Mouse (Mus musculus): ENCODE data around the gene Ugt1a6a. TPM values are rescaled to one million over a fixed set of nuclear protein-coding genes. Genes with fewer than 3 reads are reported as not detected.
"Not testable (repeated sequence)": the region's sequence is repeated elsewhere in the genome, so short reads cannot be mapped to it uniquely, and the experiment has no call there.

The Ugt1a6a gene
- polyA plus RNA-seq, 1 experiment from 2014 or later: 0.48 TPM

GRCm38 (mm10) chr1:88103019-88103418, 31.6 kb upstream of the Ugt1a6a start, which contains the start of gene Ugt1a6b:
Gene Ugt1a6b (plus strand): TSS chr1:88103252.
- not testable (repeated sequence) for H3K4me3 ChIP-seq (ENCODE audit: low read depth, low read length); DNase-seq (ENCODE audit: low spot score); H3K4me1 ChIP-seq (ENCODE audit: control insufficient read depth, insufficient read depth, low read length); H3K27me3 ChIP-seq (ENCODE audit: control insufficient read depth, insufficient read depth, low read length); H3K9ac ChIP-seq (replicated peaks; ENCODE audit: low read length); H3K9me3 ChIP-seq (replicated peaks; ENCODE audit: control insufficient read depth, low read length); H3K27ac ChIP-seq (replicated peaks; ENCODE audit: low read depth, low read length); ATAC-seq (replicated peaks; ENCODE audit: insufficient number of reproducible peaks, low FRiP score, low TSS enrichment, low read depth); H3K36me3 ChIP-seq (replicated peaks; ENCODE audit: control insufficient read depth, insufficient read depth, low read depth, low read length); H3K4me2 ChIP-seq (ENCODE audit: low read depth, low read length)
- WGBS: 69% methylated on average over 3 of the region's 3 CpGs

DNA sequence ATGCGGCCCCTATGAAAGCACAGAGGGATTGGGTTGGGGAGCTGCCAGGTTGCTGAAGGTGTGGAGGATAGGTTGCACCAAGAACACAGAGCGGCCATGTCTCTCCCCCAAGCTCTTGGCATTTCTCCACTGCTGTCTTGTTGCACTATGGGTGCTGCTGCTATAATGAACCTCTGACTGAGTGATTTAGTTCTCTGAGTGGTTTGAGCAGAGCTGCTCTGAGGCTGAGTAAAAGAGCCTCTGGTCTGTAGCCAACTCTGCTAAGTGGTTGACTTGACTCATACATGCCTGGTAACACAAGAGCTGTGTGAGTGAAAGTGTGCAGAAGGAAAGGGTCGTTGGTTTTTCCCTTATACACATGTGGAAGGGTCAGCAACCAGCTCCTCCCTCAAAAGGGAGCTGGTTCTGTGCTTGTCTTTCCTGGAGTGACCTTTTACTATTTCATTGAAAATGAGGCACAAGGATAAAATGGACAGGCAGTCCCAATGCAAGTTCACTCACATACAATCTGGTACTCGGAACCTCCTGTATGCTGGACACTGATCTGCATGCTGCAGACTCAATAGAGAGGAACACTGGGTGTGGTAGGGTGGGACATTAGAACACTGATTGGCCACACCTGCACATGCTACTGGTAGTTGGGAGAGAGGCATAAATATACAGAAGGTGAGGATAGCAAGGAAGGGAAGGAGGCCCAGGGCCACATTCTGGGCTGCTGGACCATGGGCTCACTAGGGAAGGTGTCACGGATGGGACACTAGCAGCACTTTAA, 30.7 kb upstream of the Ugt1a6a start:
- not testable (repeated sequence) for H3K27ac ChIP-seq (replicated peaks; ENCODE audit: low read depth, low read length); H3K4me2 ChIP-seq (ENCODE audit: low read depth, low read length); H3K27me3 ChIP-seq (ENCODE audit: control insufficient read depth, insufficient read depth, low read length); DNase-seq (ENCODE audit: low spot score); H3K9ac ChIP-seq (replicated peaks; ENCODE audit: low read length); H3K36me3 ChIP-seq (replicated peaks; ENCODE audit: control insufficient read depth, insufficient read depth, low read depth, low read length); H3K4me3 ChIP-seq (ENCODE audit: low read depth, low read length); H3K9me3 ChIP-seq (replicated peaks; ENCODE audit: control insufficient read depth, low read length); H3K4me1 ChIP-seq (ENCODE audit: control insufficient read depth, insufficient read depth, low read length); ATAC-seq (replicated peaks; ENCODE audit: insufficient number of reproducible peaks, low FRiP score, low TSS enrichment, low read depth)
- 81% methylated on average over 4 of the region's 5 CpGs for whole genome bisulfite sequencing

DNA sequence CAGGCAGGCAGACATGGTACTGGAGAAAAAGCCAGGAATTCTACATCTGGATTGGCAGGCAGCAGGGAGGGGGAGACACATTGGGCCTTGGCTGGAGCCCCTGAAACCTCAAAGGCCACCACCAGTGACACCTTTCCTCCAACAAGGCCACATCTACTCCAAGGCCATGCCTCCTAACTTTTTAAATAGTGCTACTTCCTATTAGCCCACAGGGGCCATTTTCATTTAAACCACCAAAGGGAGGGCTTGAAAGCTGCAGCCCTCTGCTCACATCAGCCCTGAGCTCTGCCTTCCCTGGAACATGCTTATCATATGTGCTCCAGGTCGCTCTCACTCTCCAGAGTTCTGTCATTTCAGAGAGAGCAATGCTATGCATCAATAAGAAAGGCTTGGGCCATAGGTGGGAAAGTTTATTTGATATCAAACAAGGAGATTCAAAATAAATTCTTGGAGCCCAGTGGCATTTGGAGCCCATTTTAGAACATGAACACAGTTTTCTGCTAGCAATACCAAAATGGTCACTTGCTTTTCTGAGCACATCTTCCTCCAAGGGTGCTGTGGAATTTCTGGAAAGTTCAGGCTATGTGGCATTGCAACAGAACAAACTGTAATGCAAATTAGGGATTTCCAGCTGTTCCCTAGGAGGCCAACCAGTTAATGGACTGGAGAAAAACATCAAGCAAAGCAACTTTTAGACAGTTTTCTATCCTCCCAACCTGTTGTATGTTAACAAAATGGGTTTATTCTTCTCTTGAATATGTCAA, 29.8 kb upstream of the Ugt1a6a start:
- WGBS: 92% methylated on average over 1 of the region's 1 CpGs
- no peak for DNase-seq (ENCODE audit: low spot score)
- H3K27me3 ChIP-seq (ENCODE audit: control insufficient read depth, insufficient read depth, low read length): no peaks in the 10 kb centered on the region
- no peak overlapping the region for H3K4me3 ChIP-seq (ENCODE audit: low read depth, low read length)
- H3K9me3 ChIP-seq (replicated peaks; ENCODE audit: control insufficient read depth, low read length): no peaks in the 10 kb centered on the region
- no peak overlapping the region for H3K4me2 ChIP-seq (ENCODE audit: low read depth, low read length)
- no peak for ATAC-seq (replicated peaks; ENCODE audit: insufficient number of reproducible peaks, low FRiP score, low TSS enrichment, low read depth)
- no peak overlapping the region for H3K9ac ChIP-seq (replicated peaks; ENCODE audit: low read length)
- no peaks in the 10 kb centered on the region for H3K36me3 ChIP-seq (replicated peaks; ENCODE audit: control insufficient read depth, insufficient read depth, low read depth, low read length)
- no peaks in the 10 kb centered on the region for H3K4me1 ChIP-seq (ENCODE audit: control insufficient read depth, insufficient read depth, low read length)
- H3K27ac ChIP-seq (replicated peaks; ENCODE audit: low read depth, low read length): no peak overlapping the region

GRCm38 (mm10) chr1:88105656-88106055, 29.0 kb upstream of the Ugt1a6a start:
- no peaks in the 10 kb centered on the region for H3K27me3 ChIP-seq (ENCODE audit: control insufficient read depth, insufficient read depth, low read length)
- 61% methylated on average over 2 of the region's 2 CpGs for WGBS

GRCm38 (mm10) chr1:88109027-88109557, 25.5 kb upstream of the Ugt1a6a start:
- H3K4me1 ChIP-seq (ENCODE audit: control insufficient read depth, insufficient read depth, low read length); H3K9me3 ChIP-seq (replicated peaks; ENCODE audit: control insufficient read depth, low read length); H3K4me2 ChIP-seq (ENCODE audit: low read depth, low read length); H3K36me3 ChIP-seq (replicated peaks; ENCODE audit: control insufficient read depth, insufficient read depth, low read depth, low read length); H3K9ac ChIP-seq (replicated peaks; ENCODE audit: low read length); ATAC-seq (replicated peaks; ENCODE audit: insufficient number of reproducible peaks, low FRiP score, low TSS enrichment, low read depth); H3K4me3 ChIP-seq (ENCODE audit: low read depth, low read length); H3K27me3 ChIP-seq (ENCODE audit: control insufficient read depth, insufficient read depth, low read length); H3K27ac ChIP-seq (replicated peaks; ENCODE audit: low read depth, low read length); DNase-seq (ENCODE audit: low spot score): not testable (repeated sequence)
- 91% methylated on average over 2 of the region's 2 CpGs for WGBS

More at GRCm38 (mm10) chr1:88105656-88106055, 29.0 kb upstream of the Ugt1a6a start:
- no peak overlapping the region for H3K9ac ChIP-seq (replicated peaks; ENCODE audit: low read length)
- no peak for DNase-seq (ENCODE audit: low spot score)
- no peak overlapping the region for H3K27ac ChIP-seq (replicated peaks; ENCODE audit: low read depth, low read length)
- no peaks in the 10 kb centered on the region for H3K9me3 ChIP-seq (replicated peaks; ENCODE audit: control insufficient read depth, low read length)
- no peaks in the 10 kb centered on the region for H3K36me3 ChIP-seq (replicated peaks; ENCODE audit: control insufficient read depth, insufficient read depth, low read depth, low read length)
- ATAC-seq (replicated peaks; ENCODE audit: insufficient number of reproducible peaks, low FRiP score, low TSS enrichment, low read depth): no peak
- no peaks in the 10 kb centered on the region for H3K4me1 ChIP-seq (ENCODE audit: control insufficient read depth, insufficient read depth, low read length)
- no peak overlapping the region for H3K4me3 ChIP-seq (ENCODE audit: low read depth, low read length)
- H3K4me2 ChIP-seq (ENCODE audit: low read depth, low read length): no peak overlapping the region

DNA sequence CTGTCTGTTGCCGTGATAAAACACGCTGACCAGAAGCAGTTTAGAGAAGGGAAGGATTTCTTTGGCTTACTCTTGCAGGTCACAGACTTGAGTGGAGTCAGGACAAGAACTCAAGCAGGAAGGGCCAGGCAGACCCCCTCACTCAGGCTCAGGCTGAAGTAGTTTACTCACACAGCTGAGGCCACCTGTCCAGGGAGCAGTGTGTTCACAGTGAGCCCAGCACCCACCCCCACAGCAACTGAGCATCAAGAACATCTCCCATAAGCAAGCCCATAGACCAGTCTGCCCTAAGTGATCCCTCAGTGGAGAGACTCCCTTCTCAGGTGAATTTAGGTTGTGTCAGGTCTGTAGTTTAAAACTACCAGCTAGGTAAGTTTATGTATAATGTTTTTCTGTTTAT, 25.0 kb upstream of the Ugt1a6a start:
- DNase-seq (ENCODE audit: low spot score); ATAC-seq (replicated peaks; ENCODE audit: insufficient number of reproducible peaks, low FRiP score, low TSS enrichment, low read depth); H3K4me2 ChIP-seq (ENCODE audit: low read depth, low read length); H3K9me3 ChIP-seq (replicated peaks; ENCODE audit: control insufficient read depth, low read length); H3K4me3 ChIP-seq (ENCODE audit: low read depth, low read length); H3K27ac ChIP-seq (replicated peaks; ENCODE audit: low read depth, low read length); H3K36me3 ChIP-seq (replicated peaks; ENCODE audit: control insufficient read depth, insufficient read depth, low read depth, low read length); H3K9ac ChIP-seq (replicated peaks; ENCODE audit: low read length); H3K4me1 ChIP-seq (ENCODE audit: control insufficient read depth, insufficient read depth, low read length); H3K27me3 ChIP-seq (ENCODE audit: control insufficient read depth, insufficient read depth, low read length): not testable (repeated sequence)
- WGBS: 75% methylated on average over 2 of the region's 2 CpGs

DNA sequence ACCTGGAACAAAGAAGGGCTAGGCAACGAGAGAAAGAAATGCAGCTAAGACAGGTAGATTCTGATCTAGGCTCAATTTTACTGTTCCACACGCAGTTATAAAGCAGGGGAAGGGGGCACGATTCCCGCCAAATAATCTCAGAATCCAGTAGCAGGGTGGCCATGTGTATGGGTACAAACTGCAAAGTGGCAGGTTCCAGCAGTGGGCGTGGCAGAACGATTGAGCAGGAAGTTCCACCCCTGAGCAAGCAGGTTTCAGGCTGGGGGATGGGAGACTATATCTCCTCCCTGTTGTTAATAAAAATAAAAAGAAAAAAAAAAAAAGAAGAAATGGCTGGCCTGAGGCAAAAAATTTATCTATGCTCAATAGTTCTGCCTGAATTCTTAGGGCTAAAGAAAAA, 21.8 kb upstream of the Ugt1a6a start:
- not testable (repeated sequence) for H3K9ac ChIP-seq (replicated peaks; ENCODE audit: low read length); H3K36me3 ChIP-seq (replicated peaks; ENCODE audit: control insufficient read depth, insufficient read depth, low read depth, low read length); DNase-seq (ENCODE audit: low spot score); H3K4me1 ChIP-seq (ENCODE audit: control insufficient read depth, insufficient read depth, low read length); H3K4me3 ChIP-seq (ENCODE audit: low read depth, low read length); ATAC-seq (replicated peaks; ENCODE audit: insufficient number of reproducible peaks, low FRiP score, low TSS enrichment, low read depth); H3K9me3 ChIP-seq (replicated peaks; ENCODE audit: control insufficient read depth, low read length); H3K27me3 ChIP-seq (ENCODE audit: control insufficient read depth, insufficient read depth, low read length); H3K27ac ChIP-seq (replicated peaks; ENCODE audit: low read depth, low read length); H3K4me2 ChIP-seq (ENCODE audit: low read depth, low read length)
- whole genome bisulfite sequencing: 89% methylated on average over 6 of the region's 6 CpGs

GRCm38 (mm10) chr1:88120550-88120949, 14.1 kb upstream of the Ugt1a6a start:
- not testable (repeated sequence) for H3K9ac ChIP-seq (replicated peaks; ENCODE audit: low read length); H3K4me2 ChIP-seq (ENCODE audit: low read depth, low read length); ATAC-seq (replicated peaks; ENCODE audit: insufficient number of reproducible peaks, low FRiP score, low TSS enrichment, low read depth); H3K27me3 ChIP-seq (ENCODE audit: control insufficient read depth, insufficient read depth, low read length); DNase-seq (ENCODE audit: low spot score); H3K4me3 ChIP-seq (ENCODE audit: low read depth, low read length); H3K9me3 ChIP-seq (replicated peaks; ENCODE audit: control insufficient read depth, low read length); H3K36me3 ChIP-seq (replicated peaks; ENCODE audit: control insufficient read depth, insufficient read depth, low read depth, low read length); H3K4me1 ChIP-seq (ENCODE audit: control insufficient read depth, insufficient read depth, low read length); H3K27ac ChIP-seq (replicated peaks; ENCODE audit: low read depth, low read length)
- WGBS: 18% methylated on average over 4 of the region's 4 CpGs

Measured in embryonic facial prominence, embryonic 11.5 days (tissue).